Mouse (Mus musculus) Muller cell, postnatal 12 days (primary cell): ENCODE data around the gene Rnft2.
A peak's percentile ranks its signal among the peaks of the same experiment; 100 is the strongest.

Experiments used
- DNase-seq: peaks from one replicate; pipeline ENCODE4 v3.0.0-alpha.2; 2015; ENCODE audit errors: inconsistent ontology term

Gene Rnft2

DNA sequence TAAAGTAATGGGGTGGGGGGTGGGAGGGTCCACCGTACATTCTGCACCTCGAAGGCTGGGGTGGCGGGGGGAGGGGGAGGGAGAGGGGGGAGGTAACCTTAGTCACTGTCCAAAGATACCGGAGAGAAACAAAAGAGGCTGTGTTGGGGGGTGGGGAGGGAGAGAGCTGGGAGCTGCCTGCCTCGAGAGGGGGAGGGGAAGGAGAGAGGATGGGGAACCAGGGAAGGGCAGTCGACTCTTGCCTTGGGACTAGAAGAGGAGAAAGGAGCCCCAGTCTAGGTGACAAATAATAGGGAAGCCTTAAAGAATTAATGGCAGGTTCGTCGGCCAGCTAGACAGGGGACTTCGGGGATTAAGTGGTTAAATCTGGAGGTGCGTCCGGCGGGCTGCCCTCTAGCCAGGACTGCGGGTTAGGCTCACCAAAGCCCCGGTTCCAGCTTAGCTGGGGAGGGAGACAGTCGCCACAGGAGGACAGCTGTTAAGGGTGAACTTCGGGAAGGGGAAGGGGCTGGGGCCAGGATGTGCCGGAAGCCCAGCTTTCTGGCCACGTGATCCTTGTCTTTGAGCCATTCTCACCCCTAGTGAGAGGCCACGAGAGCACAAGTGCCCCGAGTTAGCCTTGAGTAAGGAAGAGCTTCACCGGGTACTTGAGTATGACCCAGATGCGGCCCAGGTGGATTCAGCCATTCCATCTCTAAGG lies 70.5 kb downstream of the Rnft2 start:
- DNase-seq = no peak

DNA sequence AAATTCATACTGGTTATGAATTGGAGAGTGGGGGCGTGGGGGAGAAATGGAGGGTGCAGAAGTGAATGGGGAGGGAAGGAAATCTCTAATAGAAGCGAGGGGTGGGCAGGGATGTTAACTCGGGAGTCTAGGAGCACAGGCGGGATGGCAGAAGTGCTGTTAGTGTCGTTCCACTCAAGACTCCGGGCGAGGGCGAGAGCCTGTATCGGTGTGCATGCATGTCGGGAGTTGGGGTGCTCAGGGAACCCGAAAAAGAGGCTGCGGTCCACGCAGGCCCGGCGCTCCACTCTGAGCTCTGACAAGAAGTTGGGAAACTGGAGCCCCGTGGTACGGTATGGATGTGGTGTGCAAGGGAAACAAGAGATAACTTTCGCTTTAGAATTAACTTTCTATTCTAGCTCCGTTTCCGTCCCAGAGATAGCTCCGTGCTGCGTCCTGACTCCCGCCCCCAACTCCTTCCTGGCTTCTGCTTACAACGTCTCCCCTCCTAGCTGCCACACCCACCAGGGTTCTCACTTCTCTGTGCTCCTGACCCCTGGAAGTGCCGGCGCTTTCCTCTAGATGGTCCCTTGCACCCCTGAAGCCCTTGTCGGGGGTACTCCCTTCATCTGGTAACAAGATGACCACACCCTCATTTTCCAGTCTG lies 72.7 kb downstream of the Rnft2 start:
- DNase-seq = no peak

DNA sequence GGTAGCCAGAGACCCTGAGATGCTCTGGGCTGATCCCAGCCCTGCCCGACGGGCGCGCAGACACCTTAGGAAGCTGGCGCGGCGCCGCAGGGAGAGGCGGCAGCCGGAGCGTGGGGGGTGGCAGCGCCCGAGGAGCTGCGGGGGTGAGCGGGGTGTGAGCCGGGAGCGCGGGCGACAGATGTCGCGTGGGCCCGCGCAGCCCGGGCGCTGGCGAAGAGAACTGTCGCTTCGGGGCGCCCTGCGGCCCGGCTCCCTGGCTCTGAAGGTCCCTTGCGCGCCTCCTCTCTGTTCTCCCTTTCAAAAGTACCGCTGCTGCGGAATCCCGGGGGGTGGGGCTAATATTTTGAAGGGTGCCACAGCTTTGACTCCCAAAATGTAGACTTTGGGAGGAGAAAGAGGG lies 73.3 kb downstream of the Rnft2 start:
- DNase-seq = peak; percentile 22

DNA sequence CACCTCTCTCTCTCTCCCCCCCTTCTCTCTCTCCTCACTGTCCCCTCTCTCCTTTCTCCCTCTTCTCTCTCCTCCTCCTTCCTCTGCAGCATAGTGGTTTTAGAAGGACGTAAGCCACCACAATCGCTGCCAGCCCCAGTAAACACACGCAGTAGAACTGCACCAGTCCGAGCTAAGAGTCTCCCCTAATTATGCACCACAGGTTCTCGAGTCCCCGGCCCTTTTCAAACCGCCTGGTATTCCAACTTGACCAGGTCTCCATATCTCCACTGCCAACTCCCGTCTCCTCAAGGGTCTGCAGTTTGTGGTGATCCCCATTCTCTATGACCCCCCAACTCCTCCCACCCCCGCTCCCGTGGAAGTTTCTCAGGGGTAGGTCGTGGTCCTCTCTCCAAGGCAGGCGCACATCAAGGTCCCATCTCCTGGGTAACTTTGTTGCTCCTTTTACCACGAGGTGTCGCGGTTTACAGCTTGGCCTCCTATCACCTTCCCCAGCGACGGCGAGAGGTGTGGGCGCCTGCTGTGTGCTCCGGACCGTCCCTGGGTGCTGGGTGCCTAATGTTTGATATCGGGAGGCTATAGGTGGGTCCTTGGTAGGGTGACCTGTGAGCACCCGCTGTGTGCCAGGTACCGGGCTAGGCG lies 73.9 kb downstream of the Rnft2 start:
- DNase-seq = no peak

GRCm38 (mm10) chr5:118169222-118170221 lies 75.4 kb downstream of the Rnft2 start:
- DNase-seq = peak; percentile 27

- DNase-seq = no peak
Observed at GRCm38 (mm10) chr5:118167561-118167995, 77.3 kb downstream of the Rnft2 start.

- no peak for DNase-seq
Observed at GRCm38 (mm10) chr5:118165462-118165861, 79.5 kb downstream of the Rnft2 start.

DNA sequence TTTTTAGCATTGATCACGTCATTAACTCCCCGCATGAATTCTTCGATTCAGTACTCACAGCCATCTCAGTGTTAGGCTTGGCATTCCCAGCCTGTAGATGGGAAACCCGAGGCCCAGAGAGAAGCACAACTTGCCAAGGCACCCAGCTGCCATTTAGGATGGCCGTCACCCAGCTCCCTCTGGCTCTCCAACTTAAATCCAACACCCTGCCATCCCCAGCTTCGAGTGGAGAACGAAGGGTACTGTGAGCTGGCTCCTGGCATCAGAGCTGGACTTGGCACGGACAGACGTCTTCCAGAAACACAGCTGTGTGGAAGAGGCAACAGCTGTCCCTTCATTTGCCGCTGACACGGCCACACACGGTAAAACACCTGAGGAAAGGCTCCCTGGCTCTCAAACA lies 80.3 kb downstream of the Rnft2 start, which contains the start of gene Hrk:
Gene Hrk (plus strand): TSS at position 68 of the 400 bp plus-strand sequence.
- no peak for DNase-seq

DNA sequence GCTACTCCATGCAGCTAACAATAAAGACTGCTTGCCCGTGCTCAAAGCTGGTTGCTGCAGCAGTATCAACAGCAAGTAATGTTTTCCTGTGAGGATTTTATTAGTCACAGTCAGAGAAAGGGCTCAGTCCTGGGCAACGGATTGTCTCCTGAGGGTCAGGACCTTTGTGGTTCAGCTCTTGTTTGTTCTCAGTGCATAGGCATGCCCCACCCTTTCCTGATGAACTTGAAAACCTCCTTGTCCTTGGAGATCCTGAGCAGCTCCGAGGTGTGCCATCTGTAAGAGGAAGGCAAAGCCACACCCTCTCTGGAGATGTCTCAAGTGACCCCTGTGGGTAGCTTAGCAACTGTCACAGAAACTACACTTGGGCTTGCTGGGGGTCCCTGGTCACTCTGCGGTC lies 84.2 kb downstream of the Rnft2 start:
- DNase-seq = no peak

- DNase-seq = no peak
Observed at GRCm38 (mm10) chr5:118156976-118157375, 87.9 kb downstream of the Rnft2 start.

- no peak for DNase-seq
Observed at GRCm38 (mm10) chr5:118155565-118155947, 89.4 kb downstream of the Rnft2 start.

DNA sequence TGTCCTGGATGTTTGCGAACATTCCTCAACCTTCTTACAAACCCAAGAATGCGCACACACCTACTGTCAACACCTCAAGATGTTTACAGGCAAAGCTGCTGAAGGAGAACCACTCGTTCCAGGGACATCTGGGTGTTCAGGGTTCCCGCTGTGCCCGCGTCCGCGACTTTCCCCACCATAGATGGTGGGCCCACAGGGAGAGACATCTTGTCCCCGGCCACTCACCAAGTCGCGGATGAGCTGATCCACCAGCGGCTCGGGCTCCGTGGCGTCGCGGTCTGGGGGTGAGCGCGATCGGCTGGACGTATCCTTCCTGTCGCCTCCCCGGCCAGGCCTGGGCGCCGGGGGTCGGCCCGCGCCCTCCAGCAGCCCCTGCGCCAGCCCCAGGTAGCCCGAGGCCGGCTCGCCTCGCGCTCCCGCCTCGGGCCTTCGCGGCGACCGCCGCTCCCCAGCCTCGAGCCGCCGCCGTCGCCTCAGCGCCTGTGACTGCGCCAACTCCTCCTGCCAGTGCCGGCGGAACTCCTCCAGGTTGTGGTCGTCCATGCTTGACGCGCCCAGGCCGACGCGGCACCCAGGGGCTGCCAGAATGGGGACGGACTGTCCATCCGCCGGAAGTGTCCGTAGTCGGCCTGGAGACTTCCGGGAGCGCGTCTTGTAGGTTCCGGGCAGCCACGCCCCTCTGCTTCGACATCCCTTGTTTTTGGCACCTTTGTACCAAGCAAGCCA lies 89.9 kb downstream of the Rnft2 start, which contains the start of gene Fbxw8:
Gene Fbxw8 (minus strand): TSS at position 626 of the 726 bp plus-strand sequence.
- DNase-seq = peak; percentile 89

DNA sequence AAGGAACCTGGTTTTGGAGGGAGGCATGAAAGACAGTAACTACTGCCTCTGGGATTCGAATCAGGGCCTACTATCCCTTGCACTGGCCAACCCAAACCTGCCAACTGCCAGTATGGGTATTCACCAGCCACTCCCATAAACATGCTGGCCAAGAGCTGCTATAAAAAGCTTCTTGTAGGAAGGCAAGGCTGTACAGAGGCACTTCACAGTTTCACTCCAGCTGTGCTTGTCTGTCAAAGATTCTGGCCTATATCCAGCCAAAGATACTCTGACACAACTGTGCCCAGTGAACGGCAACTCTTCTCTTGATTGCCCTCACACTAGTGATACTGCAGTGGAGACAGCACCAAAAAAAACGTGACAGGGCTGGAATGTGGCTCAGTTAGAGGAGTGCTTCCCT lies 95.2 kb downstream of the Rnft2 start:
- DNase-seq = no peak

GRCm38 (mm10) chr5:118147264-118147663 lies 97.7 kb downstream of the Rnft2 start:
- no peak for DNase-seq

- DNase-seq = peak; percentile 16
Observed at GRCm38 (mm10) chr5:118145999-118146679, 98.8 kb downstream of the Rnft2 start.

- no peak for DNase-seq
Observed at GRCm38 (mm10) chr5:118145458-118145857, 99.5 kb downstream of the Rnft2 start.

DNA sequence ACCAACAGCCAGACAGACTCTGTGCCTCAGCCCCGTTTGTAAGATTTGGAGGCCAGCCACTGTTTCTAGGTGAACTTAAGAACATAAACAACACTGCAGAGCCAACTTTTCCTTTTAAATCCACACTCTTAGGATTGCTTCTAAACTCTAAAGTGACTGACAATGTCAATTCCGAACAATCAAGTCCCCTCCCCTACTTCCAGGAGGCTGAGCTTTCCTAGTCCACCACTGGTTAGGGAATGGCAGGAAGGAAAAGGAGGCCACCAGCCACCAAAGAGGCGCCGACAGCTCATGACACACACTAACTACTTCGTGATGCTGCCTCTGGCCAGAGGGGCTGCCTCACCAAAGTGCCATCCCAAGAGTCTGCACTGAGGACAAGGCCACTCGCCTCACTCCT lies 100.1 kb downstream of the Rnft2 start:
- no peak for DNase-seq

GRCm38 (mm10) chr5:118144327-118144726 lies 100.6 kb downstream of the Rnft2 start:
- no peak for DNase-seq

GRCm38 (mm10) chr5:118143211-118144026 lies 101.5 kb downstream of the Rnft2 start:
- DNase-seq = no peak
